Mouse (Mus musculus): Measurements from ENCODE around the gene Sdk1. TPM values are rescaled to one million over a fixed set of nuclear protein-coding genes. Genes with fewer than 3 reads are reported as not detected.

The Sdk1 gene
- polyA plus RNA-seq, 1 experiment from 2014 or later = 3.6 TPM

DNA sequence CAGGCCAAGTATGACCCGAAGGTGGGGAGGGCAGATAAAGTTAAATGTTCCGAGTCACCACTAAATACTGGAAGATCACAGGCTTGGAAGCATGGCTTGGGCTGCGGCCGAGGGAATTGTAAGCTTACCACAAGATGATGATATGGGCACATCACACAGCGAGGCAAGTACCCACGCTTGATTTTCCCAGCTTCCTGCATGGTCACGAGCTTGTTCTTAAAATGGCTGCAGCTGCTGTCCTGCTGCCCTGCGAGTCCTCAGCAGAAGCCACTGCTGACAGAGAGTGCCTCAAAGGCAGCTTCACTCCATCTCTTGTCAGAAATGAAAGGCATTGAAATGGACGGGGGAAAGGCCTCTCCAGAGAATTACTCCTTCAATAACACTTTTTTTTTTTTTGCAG, 697.7 kb downstream of the Sdk1 start:
- no peak overlapping the region for H3K27ac ChIP-seq
- no peaks in the 10 kb centered on the region for H3K4me1 ChIP-seq
- no peaks in the 10 kb centered on the region for H3K27me3 ChIP-seq (replicated peaks)
- no peak overlapping the region for H3K4me3 ChIP-seq (replicated peaks)
- no peak overlapping the region for H3K4me2 ChIP-seq
- no peak for ATAC-seq (ENCODE audit: insufficient read depth, low FRiP score, low read depth)
- no peaks in the 10 kb centered on the region for H3K9me3 ChIP-seq
- 75% methylated on average over 9 of the region's 9 CpGs for WGBS
- no peaks in the 10 kb centered on the region for H3K36me3 ChIP-seq
- no peak overlapping the region for H3K9ac ChIP-seq

DNA sequence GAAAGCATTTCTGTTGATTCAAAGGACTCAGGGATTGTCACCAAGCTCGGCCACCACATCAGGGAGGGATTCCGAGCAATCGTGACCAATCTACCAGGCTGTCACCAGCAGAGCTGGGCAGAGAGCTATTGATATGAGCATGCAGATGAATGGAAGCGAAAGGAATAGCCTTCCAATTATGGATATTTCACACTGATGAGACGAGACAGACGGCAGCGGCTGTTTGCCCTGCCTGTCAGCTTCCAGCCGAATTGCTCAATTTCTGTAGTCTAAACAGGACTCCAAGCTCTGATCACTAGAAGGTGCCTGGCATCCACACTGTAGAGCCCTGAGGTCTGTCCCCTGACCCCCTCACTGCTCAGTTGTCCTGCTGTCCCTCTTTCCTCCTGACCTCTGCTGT, 699.3 kb downstream of the Sdk1 start:
- H3K9me3 ChIP-seq = no peaks in the 10 kb centered on the region
- no peaks in the 10 kb centered on the region for H3K4me1 ChIP-seq
- ATAC-seq (ENCODE audit: insufficient read depth, low FRiP score, low read depth) = no peak
- H3K27me3 ChIP-seq (replicated peaks) = no peaks in the 10 kb centered on the region
- H3K4me3 ChIP-seq (replicated peaks) = no peak overlapping the region
- H3K27ac ChIP-seq = no peak overlapping the region
- 81% methylated on average over 8 of the region's 8 CpGs for WGBS
- 0 out of 2 replicates have a peak, but pooled peaks cover 2% of the 10 kb centered on the region for H3K36me3 ChIP-seq
- no peak overlapping the region for H3K4me2 ChIP-seq
- no peak overlapping the region for H3K9ac ChIP-seq

DNA sequence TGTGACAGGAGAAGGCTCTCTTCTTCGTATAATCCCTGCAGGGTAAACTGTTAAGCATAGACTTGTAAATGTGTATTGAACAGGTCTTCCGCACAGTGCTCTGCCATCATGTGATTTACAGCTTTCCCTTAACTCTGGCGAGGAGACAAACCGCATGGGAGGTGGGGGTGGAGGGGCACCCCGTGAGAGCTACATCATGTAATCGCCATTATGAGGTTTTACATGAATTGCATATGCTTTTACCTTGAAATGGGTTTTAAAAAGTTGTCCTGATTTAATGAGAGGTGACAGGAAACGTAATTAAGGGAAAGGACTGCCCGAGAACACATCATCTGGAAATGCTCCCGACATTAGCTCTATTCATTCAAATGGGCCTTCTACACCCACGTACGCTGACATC, 709.5 kb downstream of the Sdk1 start:
- Histone ChIP-seq H3K36me3 (no peaks in the 10 kb centered on the region), H3K4me2 (no peak overlapping the region), H3K4me1 (no peaks in the 10 kb centered on the region), H3K4me3 (replicated peaks) (no peak overlapping the region), H3K9me3 (no peaks in the 10 kb centered on the region), H3K27ac (no peak overlapping the region), H3K27me3 (replicated peaks) (no peaks in the 10 kb centered on the region), H3K9ac (no peak overlapping the region)
- no peak for ATAC-seq (ENCODE audit: insufficient read depth, low FRiP score, low read depth)
- WGBS = 62% methylated on average over 11 of the region's 11 CpGs

DNA sequence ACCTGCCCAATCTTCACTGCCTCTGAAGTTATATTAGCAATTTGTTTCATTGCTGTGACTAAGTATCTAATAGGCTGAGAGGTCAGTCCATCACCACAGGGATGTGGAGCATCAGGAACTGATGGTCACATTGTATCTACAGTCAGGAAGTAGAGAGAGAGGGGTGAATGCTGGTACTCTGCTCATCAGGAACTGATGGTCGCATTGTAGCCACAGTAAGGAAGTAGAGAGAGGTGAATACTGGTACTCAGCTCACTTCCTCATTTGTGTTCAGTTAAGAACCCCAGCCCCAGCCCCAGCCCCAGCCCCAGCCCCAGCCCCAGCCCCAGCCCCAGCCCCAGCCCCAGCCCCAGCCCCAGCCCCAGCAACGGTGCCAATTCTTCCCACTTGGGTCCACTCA, 711.0 kb downstream of the Sdk1 start:
- no peaks in the 10 kb centered on the region for H3K9me3 ChIP-seq
- ATAC-seq (ENCODE audit: insufficient read depth, low FRiP score, low read depth) = no peak
- H3K36me3 ChIP-seq = no peaks in the 10 kb centered on the region
- H3K4me1 ChIP-seq = no peaks in the 10 kb centered on the region
- H3K4me3 ChIP-seq (replicated peaks) = no peak overlapping the region
- 74% methylated on average over 2 of the region's 2 CpGs for whole genome bisulfite sequencing
- H3K9ac ChIP-seq = no peak overlapping the region
- H3K27me3 ChIP-seq (replicated peaks) = no peaks in the 10 kb centered on the region
- no peak overlapping the region for H3K4me2 ChIP-seq
- H3K27ac ChIP-seq = no peak overlapping the region

DNA sequence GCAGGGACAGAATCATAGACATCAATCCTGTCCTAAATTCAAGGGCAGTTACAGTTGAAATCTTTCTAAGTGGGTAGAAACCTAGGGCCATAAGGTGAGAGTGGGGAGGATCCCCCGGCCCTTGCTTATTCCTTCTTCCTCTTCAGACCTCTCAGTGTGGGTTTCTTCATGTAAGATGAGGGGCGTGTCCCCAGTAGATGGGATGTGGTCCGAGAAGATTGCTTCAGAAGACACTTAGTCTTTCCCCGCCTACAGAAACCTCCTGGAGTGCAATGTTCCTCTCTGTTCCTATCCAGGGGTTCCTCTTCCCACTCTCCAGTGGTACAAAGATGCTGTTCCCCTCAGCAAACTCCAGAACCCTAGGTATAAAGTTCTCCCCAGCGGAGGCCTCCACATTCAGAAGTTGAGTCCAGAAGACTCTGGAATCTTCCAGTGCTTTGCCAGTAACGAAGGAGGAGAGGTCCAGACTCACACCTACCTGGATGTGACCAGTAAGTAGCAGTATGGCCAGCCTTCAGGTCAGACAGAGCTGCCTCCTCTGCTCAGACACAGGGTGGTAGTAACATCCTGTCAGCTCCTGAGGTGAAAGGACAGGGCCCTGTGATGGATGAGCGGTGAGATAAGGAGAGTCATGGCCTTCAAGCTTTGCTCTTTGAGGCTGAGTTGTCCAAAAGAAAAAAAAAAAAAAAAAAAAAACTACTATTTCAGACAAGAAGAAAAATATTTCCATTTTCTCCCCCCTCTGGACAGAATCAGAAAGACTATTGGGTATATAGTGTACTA, 711.6 kb downstream of the Sdk1 start:
- no peaks in the 10 kb centered on the region for H3K4me1 ChIP-seq
- no peak overlapping the region for H3K9ac ChIP-seq
- H3K36me3 ChIP-seq = no peaks in the 10 kb centered on the region
- 82% methylated on average over 7 of the region's 7 CpGs for WGBS
- no peaks in the 10 kb centered on the region for H3K9me3 ChIP-seq
- ATAC-seq (ENCODE audit: insufficient read depth, low FRiP score, low read depth) = no peak
- no peak overlapping the region for H3K4me2 ChIP-seq
- no peak overlapping the region for H3K27ac ChIP-seq
- no peaks in the 10 kb centered on the region for H3K27me3 ChIP-seq (replicated peaks)
- no peak overlapping the region for H3K4me3 ChIP-seq (replicated peaks)

DNA sequence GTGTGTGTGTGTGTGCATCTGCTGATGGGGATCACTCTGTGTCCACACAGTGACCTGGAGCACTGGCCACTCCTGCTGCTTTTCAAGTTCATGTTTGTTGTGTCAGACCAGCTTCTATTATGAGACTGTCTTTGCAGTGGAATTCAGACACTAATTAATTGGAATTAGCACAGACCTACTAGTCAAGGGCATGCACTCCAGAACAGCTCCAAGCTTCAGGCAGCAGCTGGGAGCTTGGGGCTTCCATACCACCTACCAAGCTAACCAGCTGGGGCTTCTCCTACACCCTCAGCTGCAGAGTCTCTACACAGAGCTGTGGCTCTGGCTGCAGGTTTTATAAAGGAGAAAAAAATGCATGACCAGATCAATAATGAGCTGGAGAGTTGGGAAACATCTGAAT, 729.8 kb downstream of the Sdk1 start:
- Histone ChIP-seq H3K4me1 (no peaks in the 10 kb centered on the region), H3K4me3 (replicated peaks) (no peak overlapping the region), H3K9me3 (no peaks in the 10 kb centered on the region), H3K4me2 (no peak overlapping the region), H3K27me3 (replicated peaks) (no peaks in the 10 kb centered on the region), H3K36me3 (0 out of 2 replicates have a peak, but pooled peaks cover 4% of the 10 kb centered on the region), H3K9ac (no peak overlapping the region), H3K27ac (no peak overlapping the region)
- no peak for ATAC-seq (ENCODE audit: insufficient read depth, low FRiP score, low read depth)

DNA sequence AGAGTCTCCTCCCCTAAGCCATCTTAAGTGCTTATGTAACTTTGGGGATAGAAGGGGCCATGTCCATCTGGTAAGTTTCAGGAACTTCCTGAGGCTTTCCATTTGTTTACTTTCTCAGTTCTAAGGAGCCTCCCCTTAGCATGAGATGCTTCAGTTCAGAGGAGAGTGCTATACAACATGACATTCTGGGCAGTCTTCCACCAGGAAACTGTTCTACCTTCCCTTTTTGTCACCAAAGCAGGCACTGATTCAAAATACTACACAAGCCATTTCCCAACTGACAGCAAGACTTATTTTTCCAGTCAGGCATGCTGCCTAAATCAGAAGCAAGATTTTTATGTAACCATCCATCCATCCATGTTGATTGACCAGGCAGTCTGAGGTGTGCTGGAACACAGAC, 738.2 kb downstream of the Sdk1 start:
- no peak overlapping the region for H3K27ac ChIP-seq
- no peak overlapping the region for H3K9ac ChIP-seq
- H3K4me2 ChIP-seq = no peak overlapping the region
- H3K9me3 ChIP-seq = no peaks in the 10 kb centered on the region
- peaks cover 6% of the 10 kb centered on the region; the same call in 1 of the 2 replicates for H3K36me3 ChIP-seq
- no peak overlapping the region for H3K4me3 ChIP-seq (replicated peaks)
- ATAC-seq (ENCODE audit: insufficient read depth, low FRiP score, low read depth) = no peak
- H3K27me3 ChIP-seq (replicated peaks) = no peaks in the 10 kb centered on the region
- no peaks in the 10 kb centered on the region for H3K4me1 ChIP-seq

DNA sequence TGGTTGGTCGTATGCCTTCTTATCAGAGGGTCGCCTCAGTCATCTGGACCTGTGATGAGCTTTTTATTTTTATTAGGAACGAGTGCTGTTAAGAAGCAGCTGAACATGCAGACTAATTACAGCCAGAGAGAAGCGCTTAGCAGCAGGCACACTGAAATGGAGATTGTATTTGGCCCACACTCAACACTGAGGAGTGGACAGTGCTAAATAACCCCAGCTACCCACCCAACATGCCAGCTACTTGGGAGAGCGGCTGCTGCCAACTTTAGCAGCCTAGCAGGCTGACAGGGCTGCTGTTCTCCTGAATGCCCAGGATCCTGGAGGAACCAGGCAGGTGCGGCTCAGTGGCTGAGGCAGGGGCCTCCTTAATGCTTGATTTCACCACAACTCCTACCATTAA, 739.5 kb downstream of the Sdk1 start:
- WGBS = 77% methylated on average over 6 of the region's 6 CpGs
- Histone ChIP-seq H3K27me3 (replicated peaks) (no peaks in the 10 kb centered on the region), H3K27ac (no peak overlapping the region), H3K9ac (no peak overlapping the region), H3K4me3 (replicated peaks) (no peak overlapping the region), H3K9me3 (no peaks in the 10 kb centered on the region), H3K4me1 (no peaks in the 10 kb centered on the region), H3K4me2 (no peak overlapping the region), H3K36me3 (peaks cover 4% of the 10 kb centered on the region; the same call in 1 of the 2 replicates)
- ATAC-seq (ENCODE audit: insufficient read depth, low FRiP score, low read depth) = no peak

DNA sequence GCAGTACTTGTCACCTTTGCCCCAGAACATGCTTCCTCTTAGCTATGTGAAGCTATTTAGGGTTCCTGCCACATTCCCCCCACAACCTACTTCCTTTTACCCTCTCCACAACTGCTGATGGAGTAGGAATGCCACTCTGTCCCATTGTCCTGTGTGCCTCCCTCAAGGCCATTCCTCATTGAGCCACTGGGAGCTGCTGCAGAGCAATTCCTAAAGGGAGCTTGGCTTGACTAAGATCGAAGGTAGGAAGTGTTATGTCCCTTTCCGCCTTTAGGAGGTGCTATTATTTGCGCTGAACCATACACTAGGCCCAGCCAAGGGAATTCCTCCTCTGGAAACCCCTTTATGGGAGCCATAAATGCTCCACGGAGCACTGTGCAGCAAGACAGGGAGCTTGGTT, 743.0 kb downstream of the Sdk1 start:
- ATAC-seq (ENCODE audit: insufficient read depth, low FRiP score, low read depth) = no peak
- WGBS = 84% methylated on average over 4 of the region's 4 CpGs
- H3K27ac ChIP-seq = no peak overlapping the region
- no peaks in the 10 kb centered on the region for H3K4me1 ChIP-seq
- H3K4me2 ChIP-seq = no peak overlapping the region
- no peak overlapping the region for H3K4me3 ChIP-seq (replicated peaks)
- no peak overlapping the region for H3K9ac ChIP-seq
- no peaks in the 10 kb centered on the region for H3K36me3 ChIP-seq
- H3K9me3 ChIP-seq = no peaks in the 10 kb centered on the region
- no peaks in the 10 kb centered on the region for H3K27me3 ChIP-seq (replicated peaks)

DNA sequence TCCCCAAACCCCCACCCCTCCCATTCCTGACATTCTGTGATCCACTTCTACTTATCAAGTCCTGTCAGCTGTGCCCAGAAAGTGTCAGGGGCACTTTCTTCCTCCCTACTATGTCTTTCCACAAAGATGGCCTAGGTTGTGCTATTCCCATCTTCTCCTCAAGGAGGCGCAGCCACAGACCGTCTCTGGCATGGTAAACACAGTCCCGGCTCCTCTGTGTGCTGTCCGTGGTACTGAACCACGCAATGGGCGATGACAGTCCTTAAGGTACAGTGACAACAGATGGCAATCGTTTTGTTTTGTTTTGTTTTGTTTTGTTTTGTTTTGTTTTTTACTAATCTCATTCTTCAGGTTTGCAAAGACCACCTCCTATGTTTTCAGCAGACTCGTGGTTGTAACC, 743.7 kb downstream of the Sdk1 start:
- Histone ChIP-seq H3K4me1 (no peaks in the 10 kb centered on the region), H3K27ac (no peak overlapping the region), H3K9ac (no peak overlapping the region), H3K27me3 (replicated peaks) (no peaks in the 10 kb centered on the region), H3K4me2 (no peak overlapping the region), H3K36me3 (no peaks in the 10 kb centered on the region), H3K4me3 (replicated peaks) (no peak overlapping the region), H3K9me3 (no peaks in the 10 kb centered on the region)
- no peak for ATAC-seq (ENCODE audit: insufficient read depth, low FRiP score, low read depth)
- WGBS = 8% methylated on average over 8 of the region's 8 CpGs

DNA sequence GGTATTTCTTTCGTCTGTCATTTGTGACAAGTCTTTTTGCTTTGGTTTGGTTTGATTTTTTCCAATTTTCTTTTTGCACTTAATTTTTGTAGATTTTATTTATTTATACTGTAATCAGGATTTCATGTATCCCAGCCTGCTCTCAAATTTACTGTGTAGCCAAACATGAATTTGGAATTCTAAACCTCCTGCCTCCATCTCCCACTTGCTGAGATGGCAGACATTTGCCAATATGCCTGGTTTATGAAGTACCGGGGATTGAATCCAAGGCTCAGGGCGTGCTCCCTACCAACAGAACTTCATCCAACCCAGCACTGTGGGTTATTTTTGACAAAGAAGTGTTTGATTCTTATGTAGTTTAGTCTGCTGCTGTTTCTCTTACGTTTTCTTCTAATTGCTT, 744.3 kb downstream of the Sdk1 start:
- Histone ChIP-seq H3K9ac (no peak overlapping the region), H3K4me1 (no peaks in the 10 kb centered on the region), H3K36me3 (no peaks in the 10 kb centered on the region), H3K27me3 (replicated peaks) (no peaks in the 10 kb centered on the region), H3K9me3 (no peaks in the 10 kb centered on the region), H3K4me3 (replicated peaks) (no peak overlapping the region), H3K27ac (no peak overlapping the region), H3K4me2 (no peak overlapping the region)
- ATAC-seq (ENCODE audit: insufficient read depth, low FRiP score, low read depth) = no peak
- 87% methylated on average over 4 of the region's 4 CpGs for WGBS

DNA sequence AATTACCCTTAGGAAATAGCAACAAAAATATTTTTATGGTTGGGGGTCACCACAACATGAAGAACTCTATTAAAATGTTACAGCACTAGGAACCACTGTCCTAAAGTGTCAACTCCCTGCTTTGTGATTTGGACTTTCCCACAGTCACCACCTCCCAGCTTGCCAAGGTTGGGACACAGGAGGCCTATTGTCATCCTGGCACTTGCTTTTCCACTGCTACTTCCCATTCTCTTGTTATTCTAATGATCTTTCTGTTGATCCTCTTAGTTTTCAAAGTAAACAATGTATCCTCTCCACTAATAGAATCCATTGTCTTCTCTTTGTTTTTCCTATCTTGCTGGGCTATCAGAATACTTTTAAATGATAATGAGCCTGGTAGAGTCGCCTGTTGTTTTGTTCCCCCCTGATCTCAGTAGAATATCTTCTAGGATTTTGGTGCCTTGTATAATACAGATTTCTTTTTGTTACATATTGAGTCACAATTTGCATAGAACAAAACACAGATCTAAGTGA, 746.1 kb downstream of the Sdk1 start:
- ATAC-seq (ENCODE audit: insufficient read depth, low FRiP score, low read depth) = no peak
- Histone ChIP-seq H3K4me2 (no peak overlapping the region), H3K9me3 (no peaks in the 10 kb centered on the region), H3K27ac (no peak overlapping the region), H3K4me1 (no peaks in the 10 kb centered on the region), H3K36me3 (no peaks in the 10 kb centered on the region), H3K27me3 (replicated peaks) (no peaks in the 10 kb centered on the region), H3K9ac (no peak overlapping the region), H3K4me3 (replicated peaks) (no peak overlapping the region)
- 26% methylated on average over 1 of the region's 1 CpGs for WGBS

DNA sequence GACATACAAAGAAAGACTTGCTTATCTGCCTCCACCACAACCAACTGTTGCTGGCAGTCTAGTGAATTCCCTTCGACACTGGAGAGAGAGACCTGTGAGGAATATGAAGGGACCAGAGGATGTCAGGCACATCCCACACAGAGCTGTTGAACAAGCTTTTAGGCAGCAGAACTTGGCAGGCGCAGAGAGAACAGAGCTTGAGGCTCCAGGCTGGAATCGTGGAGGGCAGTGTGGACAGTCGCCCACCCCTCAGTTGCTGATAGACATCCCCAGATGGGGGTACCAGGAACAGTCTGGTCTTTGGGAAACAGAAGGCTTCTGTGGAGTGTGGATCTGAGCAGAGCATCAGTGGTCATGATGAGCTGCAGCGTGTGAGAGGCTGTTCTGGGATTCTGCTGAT, 747.4 kb downstream of the Sdk1 start:
- Histone ChIP-seq H3K9me3 (no peaks in the 10 kb centered on the region), H3K9ac (no peak overlapping the region), H3K4me2 (no peak overlapping the region), H3K4me1 (no peaks in the 10 kb centered on the region), H3K27me3 (replicated peaks) (no peaks in the 10 kb centered on the region), H3K27ac (no peak overlapping the region), H3K4me3 (replicated peaks) (no peak overlapping the region), H3K36me3 (no peaks in the 10 kb centered on the region)
- ATAC-seq (ENCODE audit: insufficient read depth, low FRiP score, low read depth) = no peak
- WGBS = 73% methylated on average over 5 of the region's 5 CpGs
